Mouse (Mus musculus) olfactory bulb, adult 2 months (tissue): ENCODE measurements around the gene Rccd1.

Experiments used
- CTCF ChIP-seq: fragments of 200-500 bp; IDR thresholded peaks from 2 replicates; pipeline ENCODE4 v1.5.1; 2012; ENCODE audit warnings: low read depth, mild to moderate bottlenecking, low read length, moderate library complexity; ENCODE audit not compliant: insufficient read depth
- POLR2A ChIP-seq: fragments of 200-500 bp; IDR thresholded peaks from 2 replicates; pipeline ENCODE4 v1.6.1; 2012; ENCODE audit warnings: mild to moderate bottlenecking, low read depth, low read length, moderate library complexity; ENCODE audit not compliant: insufficient read depth

GRCm38 (mm10) chr7:80257706-80258105 is 66.5 kb downstream of the Rccd1 start:
- TF ChIP-seq CTCF (no peak), POLR2A (no peak)
